Mouse (Mus musculus) erythroid progenitor cell, adult 5-6 weeks (primary cell): Measurements from ENCODE around the gene Trappc10. TPM values are rescaled to one million over a fixed set of nuclear protein-coding genes. Genes with fewer than 3 reads are reported as not detected.

ENCODE experiments used
- ATAC-seq: replicated peaks from 2 replicates; pipeline ENCODE4 v1.8.0; 2016; ENCODE audit warnings: moderate number of reproducible peaks, mild to moderate bottlenecking, moderate TSS enrichment, inconsistent platforms; ENCODE audit not compliant: poor library complexity, low FRiP score, severe bottlenecking
- total RNA-seq, 2 experiments: library from RNA; stranded (forward) in 1 of 2; stranded (reverse) in 1 of 2; fragments of 150-400 nt in 1 of 2; fragments of 186-747, 209-891 nt in 1 of 2; gene quantifications; 2 replicates each; pipeline versions ENCODE4 v1.2.3 to v1.2.4; 2015 to 2017; ENCODE audit warnings: low replicate concordance in 2 of 2

Gene Trappc10
- 127 and 132 TPM in 2 replicates for total RNA-seq (2015; ENCODE audit: low replicate concordance)
- total RNA-seq (2017; ENCODE audit: low replicate concordance), result 81.0 and 108 TPM in 2 replicates

DNA sequence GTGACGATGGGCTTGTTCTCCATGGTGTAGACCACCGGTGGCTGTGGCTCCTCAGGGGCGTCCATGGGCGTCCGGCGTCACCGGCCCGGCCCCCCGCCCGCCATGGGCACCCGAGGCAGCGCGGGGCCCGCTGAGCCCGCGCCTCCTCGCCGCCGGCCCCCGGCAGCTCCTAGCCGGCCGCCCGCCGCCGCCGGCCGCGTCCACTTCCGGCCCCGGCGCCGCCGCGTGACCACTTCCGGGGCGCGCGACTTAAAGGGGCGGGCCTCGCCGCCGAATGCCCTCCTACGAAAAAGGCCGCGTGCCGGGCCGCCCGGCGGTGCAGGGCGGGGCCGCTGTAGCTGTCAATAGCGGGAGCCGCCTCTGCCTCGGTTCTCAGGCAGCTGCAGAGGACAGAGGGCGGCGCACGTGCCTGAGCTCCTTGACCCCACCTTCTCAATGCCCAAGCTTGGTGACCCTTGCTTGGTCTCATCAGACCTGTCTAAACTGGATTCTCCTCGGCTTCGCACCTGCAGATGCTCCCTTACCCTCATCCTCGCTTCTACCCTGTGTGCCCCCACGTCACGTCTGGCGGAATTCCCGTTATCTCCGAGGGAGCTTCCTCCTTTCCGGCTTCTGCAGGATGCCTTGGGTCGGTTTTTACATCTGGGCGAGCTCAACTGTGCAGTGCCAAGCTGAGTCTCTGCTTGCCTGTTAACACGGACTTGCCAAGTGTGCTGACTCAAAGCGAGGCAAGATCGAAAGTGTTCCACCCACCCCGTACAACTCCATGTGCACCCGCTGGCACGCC, at the start of gene Trappc10:
Gene Trappc10, minus strand, starts transcription at position 204 of the 787 bp plus-strand sequence.
- peak; percentile 92 for ATAC-seq

DNA sequence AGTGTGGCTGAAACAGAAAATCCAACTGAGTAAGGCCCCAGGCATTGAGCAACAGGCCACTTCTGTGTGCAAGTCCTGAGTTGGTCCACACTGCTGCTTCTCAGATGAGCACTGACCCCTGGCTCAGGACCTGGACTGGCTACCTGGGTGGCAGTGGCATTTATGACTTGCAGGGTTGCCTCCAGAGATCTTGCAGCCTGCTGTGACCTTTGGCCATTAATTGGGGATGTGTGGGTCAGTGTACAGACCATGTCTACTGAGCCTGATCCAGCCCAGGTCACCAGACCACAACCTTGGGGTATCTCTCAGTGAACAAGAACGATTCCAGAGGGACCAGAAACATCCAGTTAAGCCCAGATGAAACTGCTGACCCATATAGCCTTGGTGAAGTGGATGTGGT, 49.1 kb upstream of the Trappc10 start:
- no peak for ATAC-seq

DNA sequence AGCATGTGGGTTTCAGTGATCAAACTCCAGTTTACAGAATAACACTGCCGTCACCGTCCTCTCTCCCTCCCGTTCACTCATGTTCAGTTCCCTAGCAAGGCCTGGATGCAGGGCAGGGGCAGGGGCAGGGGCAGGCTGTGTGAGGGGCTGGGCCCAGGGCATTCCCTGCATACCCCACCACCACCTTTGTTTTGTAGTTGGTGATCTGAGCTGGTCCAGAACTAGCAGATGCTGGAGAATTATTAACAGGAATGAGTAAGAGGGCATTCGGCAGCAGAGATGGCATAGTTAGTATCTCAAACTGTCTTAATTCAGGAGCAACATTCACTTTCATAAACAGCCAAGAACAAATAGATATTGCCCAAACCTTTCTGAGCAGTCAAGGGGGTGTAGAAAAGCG, 47.9 kb upstream of the Trappc10 start:
- ATAC-seq, result no peak

DNA sequence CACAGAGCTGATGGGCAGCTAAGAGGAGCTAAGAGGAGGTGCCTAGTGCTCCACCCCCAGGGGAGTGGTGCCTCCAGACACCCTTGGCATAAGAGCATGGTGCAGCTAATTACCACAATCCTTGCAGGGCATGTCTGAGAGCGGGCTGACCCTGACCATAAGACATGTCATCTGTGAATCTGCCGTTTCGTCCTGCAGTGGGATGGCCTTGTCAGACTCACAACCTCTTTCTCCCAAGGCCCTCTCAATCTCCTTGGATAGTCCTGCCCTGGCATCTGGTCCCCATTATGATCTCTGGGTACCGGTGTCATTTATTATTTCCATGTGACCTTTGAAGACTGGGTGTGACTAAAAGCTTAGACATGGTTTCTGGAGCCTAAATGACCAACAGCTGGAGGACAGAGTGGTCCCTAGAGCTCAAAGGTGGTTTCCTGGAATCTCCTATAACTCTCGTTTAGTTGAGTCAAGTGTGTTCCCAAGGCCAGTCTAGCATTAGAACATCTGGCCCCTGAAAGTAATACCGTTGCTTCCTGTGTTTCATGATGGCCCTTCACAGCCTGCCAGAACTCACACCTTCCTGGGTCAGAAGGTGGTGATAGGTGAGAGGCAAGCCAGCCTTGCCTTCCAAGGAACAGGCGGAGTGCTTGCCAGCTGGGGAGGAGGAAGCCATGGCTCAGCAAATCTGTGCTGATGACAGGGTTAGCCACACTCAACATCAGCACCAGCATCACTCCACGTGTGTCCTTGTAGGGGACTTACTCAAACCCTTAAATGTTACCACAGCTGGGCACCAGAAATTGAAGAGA, 46.5 kb upstream of the Trappc10 start:
- ATAC-seq, result no peak

DNA sequence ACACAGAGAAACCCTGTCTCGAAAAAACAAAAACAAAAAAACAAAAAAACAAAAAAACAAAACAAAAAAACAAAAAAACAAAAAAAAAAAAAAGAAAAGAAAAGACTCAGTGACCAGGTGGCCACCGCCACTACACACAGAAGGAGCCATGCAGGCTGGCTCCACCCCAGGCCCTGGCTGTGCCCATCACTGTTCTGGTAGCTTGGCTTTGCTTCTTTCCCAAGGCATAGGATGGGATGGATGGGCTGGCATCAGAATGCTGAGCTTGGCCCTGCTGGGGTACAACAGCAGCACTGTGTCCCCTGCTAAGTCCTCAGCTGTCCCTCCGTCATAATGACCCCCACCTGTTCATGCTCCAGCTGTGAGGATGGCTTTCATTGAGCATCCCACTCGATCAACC, 44.5 kb upstream of the Trappc10 start:
- no peak for ATAC-seq

DNA sequence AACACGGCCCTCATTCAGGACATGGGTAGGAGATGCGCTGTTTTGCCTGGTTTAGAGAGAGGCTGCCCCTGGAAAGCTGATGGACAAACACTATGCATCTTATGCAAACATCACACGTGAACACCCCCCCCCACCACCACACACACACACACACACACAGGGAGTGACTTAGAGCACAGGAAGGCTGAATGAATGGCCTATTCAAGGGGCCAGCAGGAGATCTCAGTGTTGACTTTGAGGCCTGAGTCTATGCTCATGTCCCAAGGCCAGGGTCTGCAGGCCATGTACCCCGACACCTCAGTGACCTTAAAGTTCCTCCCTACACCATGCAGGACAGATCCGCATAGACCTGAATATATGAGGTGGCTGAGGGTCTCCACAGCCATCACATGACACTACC, 43.7 kb upstream of the Trappc10 start:
- no peak for ATAC-seq

DNA sequence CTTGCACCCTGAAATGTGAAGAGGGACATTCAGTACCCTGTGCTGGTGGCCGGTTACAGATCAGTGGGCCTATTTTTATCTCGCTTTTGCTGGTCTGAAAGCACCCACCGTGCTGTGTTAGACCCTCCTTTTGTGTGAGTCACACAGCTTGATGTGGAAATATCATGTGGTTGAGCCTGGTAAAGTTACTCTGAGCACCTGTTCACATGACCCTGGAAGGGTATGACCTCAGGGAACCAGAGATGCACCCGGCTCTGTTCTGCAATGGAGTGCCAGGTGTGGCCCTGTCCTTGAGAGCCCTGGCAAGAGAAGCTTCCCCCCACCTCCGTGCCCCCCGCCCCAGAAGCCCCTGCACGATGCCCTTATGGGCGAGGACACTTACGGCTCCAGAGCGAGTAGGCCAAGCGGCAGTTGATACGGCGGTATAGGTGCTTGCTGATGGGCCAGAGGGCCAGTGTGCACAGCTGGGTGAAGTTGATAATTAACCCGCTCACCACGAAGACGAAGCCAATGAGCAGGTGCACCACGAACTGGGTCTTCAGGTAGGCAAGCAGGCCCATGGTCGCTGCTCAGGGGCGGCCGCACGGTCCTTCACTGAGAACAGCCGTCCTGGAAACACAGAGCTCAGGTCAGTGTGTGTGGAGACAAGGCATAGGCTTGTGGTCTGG, 43.2 kb upstream of the Trappc10 start:
- no peak for ATAC-seq

DNA sequence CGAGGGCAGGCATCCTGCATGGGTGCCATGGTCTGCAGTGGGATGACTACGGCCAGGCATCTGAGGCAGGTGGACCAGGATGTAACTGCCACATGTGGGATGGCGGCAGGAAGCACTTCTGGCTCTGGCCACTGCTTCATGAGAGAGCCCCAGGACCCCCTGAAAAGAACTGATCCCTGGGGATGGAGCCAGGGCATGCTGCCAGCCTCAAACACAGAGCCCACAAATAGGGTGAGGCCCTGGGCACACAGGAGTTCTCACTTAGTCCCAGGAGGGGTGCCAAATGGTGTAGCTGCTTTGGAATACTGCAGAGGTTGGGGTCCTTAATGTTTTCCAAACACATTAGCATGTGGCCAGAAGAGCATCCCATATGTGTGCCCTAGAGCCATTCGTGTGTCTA, 41.5 kb upstream of the Trappc10 start:
- no peak for ATAC-seq

DNA sequence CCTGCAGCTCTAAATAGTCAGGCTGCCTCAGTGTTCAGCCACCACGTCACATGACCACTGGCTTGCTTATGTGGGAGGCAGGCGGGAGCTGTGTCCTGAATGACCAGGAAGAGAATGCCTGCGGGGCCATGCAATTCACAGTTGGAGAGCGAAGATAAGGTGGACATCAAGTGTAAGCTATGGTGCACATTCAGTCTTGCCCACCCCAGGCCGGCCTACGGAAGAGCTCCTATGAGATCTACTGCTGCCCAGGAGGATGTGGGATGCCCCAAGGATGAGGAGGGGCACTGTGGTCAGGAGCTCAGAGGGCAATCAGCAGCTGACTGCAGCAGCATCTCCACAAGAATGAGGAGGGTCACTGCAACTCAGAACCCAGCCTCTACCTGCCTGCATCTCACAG, 41.0 kb upstream of the Trappc10 start:
- no peak for ATAC-seq

DNA sequence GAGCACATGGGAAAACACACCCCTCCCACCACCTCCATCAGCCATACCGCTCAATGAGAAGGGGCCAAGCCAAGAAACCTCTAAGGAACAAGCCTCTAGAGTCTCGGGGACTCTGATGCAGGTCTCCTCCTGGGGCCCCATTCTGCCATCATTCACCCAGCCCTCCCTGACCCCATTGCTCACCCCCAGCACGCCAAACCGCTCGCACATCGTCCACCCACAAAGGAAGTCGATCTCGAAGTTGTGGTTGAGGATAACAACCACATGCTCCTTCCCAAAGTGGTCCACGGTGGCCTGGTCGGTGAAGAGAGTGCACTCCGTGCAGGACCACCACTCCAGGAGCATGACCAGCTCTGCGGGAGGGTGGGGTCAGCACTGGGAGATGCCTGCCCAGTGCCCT, 40.4 kb upstream of the Trappc10 start:
- no peak for ATAC-seq

DNA sequence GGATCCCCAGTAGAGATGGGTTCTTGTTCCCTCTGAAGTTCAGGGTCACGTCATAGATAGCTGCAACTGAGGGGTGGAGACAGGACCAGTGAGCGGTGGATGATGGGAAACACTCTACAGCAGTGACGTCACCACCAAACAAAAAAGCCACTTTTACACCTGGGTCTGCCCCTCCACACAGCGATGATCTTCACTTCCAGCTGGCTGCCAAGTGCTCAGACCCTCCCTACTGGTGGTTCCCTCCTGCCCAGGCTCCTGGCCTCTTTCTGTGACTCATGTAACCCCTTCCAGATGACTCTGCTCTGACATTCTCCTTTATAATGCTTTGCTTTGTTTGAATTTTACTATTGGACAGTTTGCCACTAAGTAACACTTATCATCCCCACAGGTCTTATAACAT, 38.0 kb upstream of the Trappc10 start:
- ATAC-seq, result no peak

DNA sequence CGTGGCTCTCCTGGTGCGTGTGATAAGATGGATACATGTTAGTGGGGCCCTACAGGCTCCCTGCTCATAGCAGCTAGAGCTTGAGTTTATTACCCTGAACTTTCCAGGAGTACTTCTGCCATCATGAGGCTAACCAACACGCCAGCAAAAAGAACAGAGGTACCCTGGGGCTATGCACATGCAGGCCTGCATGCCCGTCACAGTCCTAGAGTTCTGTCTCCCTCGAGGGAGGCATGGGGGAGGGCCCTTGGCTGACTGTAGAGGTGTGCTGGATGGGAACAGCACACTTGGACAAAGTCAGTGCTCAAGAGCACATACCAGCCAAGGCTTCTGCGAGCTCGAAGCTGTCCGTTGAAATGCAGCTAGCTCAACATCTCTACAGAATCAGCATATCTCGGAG, 36.0 kb upstream of the Trappc10 start:
- no peak for ATAC-seq

DNA sequence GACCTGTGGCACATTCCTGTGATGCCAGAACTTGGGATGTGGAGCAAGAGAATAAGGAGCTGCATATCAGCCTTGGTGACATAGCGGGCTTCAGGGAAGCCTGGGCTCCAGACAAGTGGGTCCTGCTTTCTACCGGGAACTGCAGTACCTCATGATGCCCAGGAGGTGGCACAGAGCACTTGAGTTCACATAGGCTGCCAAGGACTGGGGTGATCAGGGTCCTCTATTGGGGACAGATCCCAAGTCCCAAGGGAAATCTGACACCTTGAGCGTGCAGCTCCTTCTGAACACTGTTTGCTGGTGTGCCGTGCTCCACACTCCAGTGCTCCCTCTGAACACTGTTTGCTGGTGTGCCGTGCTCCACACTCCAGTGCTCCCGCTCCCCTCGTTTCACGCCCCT, 34.8 kb upstream of the Trappc10 start:
- ATAC-seq, result peak; percentile 71; the same call in 1 of the 2 replicates

DNA sequence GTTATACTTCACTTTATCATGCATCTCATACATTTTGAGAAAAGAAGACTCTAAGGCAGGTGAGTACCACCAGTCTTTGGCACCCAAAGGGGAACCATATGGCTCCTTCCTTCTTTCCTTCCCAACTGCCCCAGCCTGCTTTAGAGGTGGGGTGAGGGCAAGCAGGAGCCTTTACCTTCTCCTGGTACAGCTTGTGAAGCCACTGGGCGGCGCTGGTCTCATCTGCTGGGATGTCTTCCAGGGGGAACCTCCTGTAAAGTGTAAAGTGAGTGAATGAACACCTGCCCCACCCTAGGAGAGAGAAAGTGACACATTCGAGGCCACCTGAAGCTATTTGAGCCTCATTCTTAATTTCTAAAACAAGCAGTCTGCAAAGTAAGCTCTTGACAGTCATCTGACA, 33.4 kb upstream of the Trappc10 start:
- no peak for ATAC-seq

DNA sequence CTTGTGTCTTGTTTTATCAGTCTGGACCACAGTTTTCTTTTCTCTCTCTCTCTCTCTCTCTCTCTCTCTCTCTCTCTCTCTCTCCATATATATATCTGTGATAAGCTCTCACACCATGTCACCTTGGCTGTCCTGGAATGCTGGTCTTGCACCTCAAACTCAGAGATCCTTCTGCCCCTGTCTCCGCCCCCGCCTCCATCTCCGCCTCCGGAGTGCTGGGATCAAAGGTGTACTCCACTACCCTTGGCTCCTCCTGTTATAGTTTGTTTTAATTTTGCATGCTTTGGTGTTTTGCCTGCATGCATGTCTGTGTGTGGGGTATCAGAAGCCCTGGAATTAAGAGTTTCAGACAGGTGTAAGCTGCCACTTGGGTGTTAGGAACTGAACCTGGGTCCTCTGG, 31.8 kb upstream of the Trappc10 start:
- ATAC-seq, result no peak

DNA sequence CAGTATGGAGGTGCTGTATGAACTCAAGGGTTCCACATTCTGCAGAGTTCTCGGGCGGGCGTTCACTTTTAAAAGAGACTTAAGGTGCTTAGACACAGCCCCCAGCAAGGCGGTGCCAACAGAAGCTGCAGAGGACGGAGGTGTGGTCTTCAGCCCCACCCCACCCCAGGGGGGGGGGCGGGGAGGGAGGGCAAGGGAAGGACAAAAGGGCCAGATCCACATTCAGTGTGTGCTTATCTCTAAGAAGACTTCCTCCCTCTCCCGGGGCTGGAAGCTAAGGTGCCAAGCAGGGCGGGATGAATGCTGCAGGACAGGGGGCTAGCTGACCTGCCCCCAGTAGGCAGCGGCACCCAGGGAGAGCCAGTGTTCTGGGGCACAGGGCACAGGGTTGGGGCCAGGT, 28.5 kb upstream of the Trappc10 start:
- no peak for ATAC-seq

DNA sequence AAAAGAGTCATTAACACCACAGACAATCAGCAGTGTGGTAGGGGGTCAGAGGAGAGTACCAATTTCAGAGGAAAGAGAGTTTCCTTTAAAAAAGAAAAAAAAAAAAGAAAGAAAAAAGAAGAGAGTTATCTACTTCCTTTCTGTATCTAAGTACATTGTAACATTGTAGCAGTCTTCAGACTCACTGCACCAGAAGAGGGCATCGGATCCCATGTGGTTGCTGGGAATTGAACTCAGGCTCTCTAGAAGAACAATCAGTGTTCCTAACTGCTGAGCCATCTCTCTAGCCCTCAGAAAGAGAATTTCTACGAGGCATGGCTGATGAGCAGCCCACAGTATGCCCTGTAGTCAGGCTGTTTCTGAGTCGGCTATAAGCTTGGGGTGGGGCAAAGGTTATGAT, 21.4 kb upstream of the Trappc10 start:
- no peak for ATAC-seq

DNA sequence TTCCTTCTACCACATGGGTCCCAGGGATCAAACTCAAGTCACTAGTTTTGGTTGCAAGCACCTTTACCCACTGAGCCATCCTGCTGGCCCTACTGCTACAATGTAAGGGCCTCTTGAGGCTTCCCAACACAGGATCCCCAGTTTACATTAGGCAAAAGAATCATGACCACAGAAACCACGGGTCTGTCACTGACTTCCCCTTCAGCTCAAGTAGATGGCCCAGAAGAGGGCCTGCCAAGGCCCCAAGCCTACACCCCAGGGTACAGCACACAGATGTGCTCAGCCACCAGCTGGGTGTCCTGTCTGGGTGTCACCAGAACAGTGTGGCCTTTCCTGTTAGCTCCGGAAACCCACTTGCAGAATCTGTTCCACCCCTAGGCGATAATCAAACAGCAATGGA, 20.3 kb upstream of the Trappc10 start:
- no peak for ATAC-seq

DNA sequence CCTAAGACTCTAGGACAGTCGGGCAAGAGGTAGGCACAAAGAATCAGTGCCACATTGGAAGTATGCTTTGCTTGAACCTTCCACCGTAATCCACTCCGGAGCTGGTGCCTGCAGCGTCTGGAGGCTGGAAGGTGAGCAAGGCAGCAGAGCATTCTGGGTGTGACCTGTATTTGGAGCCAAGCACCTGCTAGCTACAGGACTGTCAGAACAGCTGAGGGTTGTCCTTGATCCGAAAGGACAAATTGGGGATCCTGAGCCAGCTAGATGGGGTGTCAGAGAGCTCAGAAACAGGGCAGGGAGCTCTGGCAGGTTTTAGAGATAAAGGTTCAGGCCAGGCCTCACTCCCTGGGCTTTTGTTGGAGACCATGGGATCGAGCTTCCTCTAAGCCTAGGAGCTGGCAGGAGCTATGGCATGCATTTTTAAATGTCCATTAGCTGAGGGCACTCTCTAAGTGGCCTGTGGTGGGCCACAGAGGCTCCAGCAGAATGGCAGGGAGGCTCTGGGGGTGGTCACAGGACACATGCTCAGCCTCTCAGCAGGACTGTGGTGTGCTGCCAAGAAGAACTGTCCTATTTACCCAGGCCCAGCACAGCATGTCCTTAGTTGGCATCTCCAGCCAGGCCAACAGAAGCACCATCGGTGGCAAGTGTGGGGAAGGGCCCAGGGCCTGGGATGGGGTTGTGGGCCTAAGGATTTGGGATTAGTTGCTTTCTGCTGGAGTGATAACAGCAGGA, 16.6 kb upstream of the Trappc10 start:
- no peak for ATAC-seq

DNA sequence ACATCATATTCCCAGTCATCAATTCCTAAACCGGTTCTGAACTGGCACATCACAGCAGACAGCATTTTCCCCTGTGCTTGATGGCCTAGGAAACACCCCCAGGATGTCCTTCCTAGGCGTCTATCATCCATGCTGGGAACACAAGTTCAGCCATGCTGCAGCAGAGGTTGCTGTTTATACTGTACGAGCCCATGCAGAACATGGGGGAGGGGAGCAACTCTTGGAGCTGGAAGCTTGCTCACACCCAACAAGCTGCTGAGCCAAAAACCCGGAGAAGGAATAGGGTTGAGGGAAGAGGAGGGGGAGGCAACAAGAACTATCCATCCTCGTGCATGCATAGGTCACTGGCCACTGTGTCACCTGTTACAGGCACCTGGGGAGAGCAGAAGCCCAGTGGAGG, 15.9 kb upstream of the Trappc10 start:
- no peak for ATAC-seq
